Mouse (Mus musculus) embryonic facial prominence, embryonic 11.5 days (tissue): ENCODE results near the gene Cd72. TPM values are rescaled to one million over a fixed set of nuclear protein-coding genes. Genes with fewer than 3 reads are reported as not detected.

ENCODE experiments used
- ATAC-seq: fragments of 200-750 bp; cut with Nextera tagmentation; replicated peaks from 2 replicates; pipeline ENCODE4 v1.8.0; 2017; ENCODE audit warnings: low read depth; ENCODE audit not compliant: insufficient number of reproducible peaks, low FRiP score, low TSS enrichment
- DNase-seq: peaks from one replicate; pipeline ENCODE4 v3.0.0-alpha.2; 2015; ENCODE audit warnings: low spot score
- H3K27ac ChIP-seq: fragments of 300-500 bp; sonication (generic); replicated peaks from 2 replicates; pipeline ENCODE4 v1.5.1; 2014; ENCODE audit warnings: mild to moderate bottlenecking, low read depth, low read length, control low read depth
- H3K27me3 ChIP-seq: fragments of 300-500 bp; sonication (generic); 2 replicates; pipeline ENCODE4 v1.6.1; 2014; ENCODE audit warnings: mild to moderate bottlenecking, low read length, moderate library complexity, mixed read lengths; ENCODE audit not compliant: control insufficient read depth, insufficient read depth
- H3K36me3 ChIP-seq: fragments of 300-500 bp; sonication (generic); replicated peaks from 2 replicates; pipeline ENCODE4 v1.6.1; 2014; ENCODE audit warnings: low read depth, mild to moderate bottlenecking, low read length, moderate library complexity, mixed read lengths; ENCODE audit not compliant: control insufficient read depth, insufficient read depth
- H3K4me1 ChIP-seq: fragments of 300-500 bp; sonication (generic); 2 replicates; pipeline ENCODE4 v1.6.1; 2014; ENCODE audit warnings: low read length, mixed read lengths; ENCODE audit not compliant: control insufficient read depth, insufficient read depth
- H3K4me2 ChIP-seq: fragments of 300-500 bp; sonication (generic); 2 replicates; pipeline ENCODE4 v1.6.1; 2014; ENCODE audit warnings: low read depth, mild to moderate bottlenecking, control low read depth, low read length, moderate library complexity
- H3K4me3 ChIP-seq: fragments of 300-500 bp; sonication (generic); 2 replicates; pipeline ENCODE4 v1.5.1; 2014; ENCODE audit warnings: low read depth, low read length, control low read depth
- H3K9ac ChIP-seq: fragments of 300-500 bp; sonication (generic); replicated peaks from 2 replicates; pipeline ENCODE4 v1.6.1; 2014; ENCODE audit warnings: mild to moderate bottlenecking, control low read depth, low read length
- H3K9me3 ChIP-seq: fragments of 300-500 bp; sonication (generic); replicated peaks from 2 replicates; pipeline ENCODE4 v1.6.1; 2016; ENCODE audit warnings: mild to moderate bottlenecking, low read length, inconsistent platforms, mixed read lengths; ENCODE audit not compliant: control insufficient read depth
- WGBS: fragments of 180-500 bp; shearing (Covaris S2); extraction: QIAGEN DNeasy Blood & Tissue Kit; methylation state at CpG from one replicate; pipeline ENCODE4 v1.1.7; 2014; 5-methylcytosine and 5-hydroxymethylcytosine counted together
- polyA plus RNA-seq: library from polyadenylated mRNA; unstranded; fragments of >200 nt; fragmentation: Nextera tagmentation; extraction: Ambion mirVana; gene quantifications from 2 replicates; pipeline ENCODE4 v1.2.1, GENCODE M21; 2014

Cd72 gene
- polyA plus RNA-seq, 1 experiment from 2014 or later, result 2.4 TPM

DNA sequence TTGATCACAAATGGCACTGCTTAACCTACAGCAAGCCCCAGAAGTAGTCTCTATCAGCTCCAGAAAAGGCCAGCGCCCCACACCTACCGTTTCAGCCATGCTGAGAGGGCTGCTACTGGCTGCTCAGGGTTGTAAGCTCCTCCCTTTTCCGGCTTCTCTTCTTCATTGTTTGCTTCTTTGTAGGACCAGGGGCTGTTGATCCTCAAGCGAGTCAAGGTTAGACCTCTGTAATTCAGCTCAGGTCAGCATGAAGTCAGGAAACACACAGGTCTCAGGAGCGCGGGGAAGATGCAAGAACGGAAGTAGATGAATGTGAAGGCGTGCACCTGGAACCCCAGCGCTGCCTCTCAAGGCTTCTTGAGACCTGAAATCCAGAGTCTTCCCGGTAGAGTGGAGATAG lies 49.7 kb downstream of the Cd72 start:
- Histone ChIP-seq H3K4me1 (peaks cover 7% of the 10 kb centered on the region; the same call in 1 of the 2 replicates), H3K4me2 (no peak overlapping the region), H3K4me3 (no peak overlapping the region), H3K27me3 (no peaks in the 10 kb centered on the region), H3K9me3 (no peaks in the 10 kb centered on the region), H3K27ac (no peak overlapping the region), H3K9ac (no peak overlapping the region), H3K36me3 (no peaks in the 10 kb centered on the region)
- ATAC-seq (no peak), DNase-seq (no peak)
- WGBS, result 85% methylated on average over 10 of the region's 10 CpGs

DNA sequence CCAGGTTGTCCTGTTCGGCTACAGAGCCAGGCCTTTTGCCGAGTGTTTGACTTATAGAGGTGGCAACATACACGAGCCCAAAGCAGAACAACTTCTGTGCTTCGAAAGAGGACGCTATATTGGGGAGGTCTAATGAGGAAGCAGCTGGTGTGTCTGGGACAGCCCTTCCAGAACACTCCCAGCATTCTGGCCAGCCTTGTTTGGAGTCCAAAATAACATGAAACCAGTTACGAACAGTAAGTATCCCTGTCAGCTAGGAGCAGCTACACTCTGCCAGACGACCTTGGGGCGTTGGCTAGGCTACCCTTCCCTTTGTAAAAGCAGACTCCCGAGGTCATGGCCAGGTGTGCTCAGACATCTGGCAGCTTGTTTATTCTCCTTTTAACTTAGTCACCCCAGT lies 52.2 kb downstream of the Cd72 start:
- 74% methylated on average over 9 of the region's 9 CpGs for whole genome bisulfite sequencing
- Histone ChIP-seq H3K27ac (no peak overlapping the region), H3K4me1 (peaks cover 11% of the 10 kb centered on the region; the same call in 1 of the 2 replicates), H3K4me2 (no peak overlapping the region), H3K27me3 (no peaks in the 10 kb centered on the region), H3K4me3 (no peak overlapping the region), H3K36me3 (no peaks in the 10 kb centered on the region), H3K9ac (no peak overlapping the region), H3K9me3 (no peaks in the 10 kb centered on the region)
- DNase-seq (no peak), ATAC-seq (no peak)

DNA sequence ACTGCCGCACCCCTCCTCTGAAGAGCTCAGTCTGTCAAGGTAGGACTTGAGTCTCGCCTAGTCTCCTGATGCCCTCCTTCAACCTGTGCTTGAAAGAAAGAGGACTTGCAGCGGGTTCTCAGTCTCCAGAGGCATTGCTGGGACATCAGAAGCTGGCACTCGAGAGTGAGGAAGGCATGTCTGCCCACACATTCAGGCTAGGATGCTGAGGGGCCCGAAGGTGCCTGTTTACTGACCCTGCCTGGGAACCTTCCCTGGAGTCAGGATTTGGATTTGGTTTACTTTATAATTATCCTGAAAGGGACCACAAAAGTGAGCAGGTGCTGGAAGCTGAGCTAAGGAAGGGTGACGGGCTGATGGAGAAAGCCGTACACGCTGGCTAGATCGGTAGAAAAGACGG lies 52.9 kb downstream of the Cd72 start:
- DNase-seq, result no peak
- WGBS, result 81% methylated on average over 10 of the region's 10 CpGs
- H3K4me1 ChIP-seq, result peaks cover 11% of the 10 kb centered on the region; the same call in 1 of the 2 replicates
- H3K4me3 ChIP-seq, result no peak overlapping the region
- H3K9ac ChIP-seq, result 0 out of 2 replicates have a peak overlapping the region, but pooled peaks have one; percentile 15
- no peaks in the 10 kb centered on the region for H3K36me3 ChIP-seq
- peak overlapping the region; percentile 11; the same call in 1 of the 2 replicates for H3K4me2 ChIP-seq
- no peak overlapping the region for H3K27ac ChIP-seq
- H3K9me3 ChIP-seq, result no peaks in the 10 kb centered on the region
- no peak for ATAC-seq
- H3K27me3 ChIP-seq, result no peaks in the 10 kb centered on the region

DNA sequence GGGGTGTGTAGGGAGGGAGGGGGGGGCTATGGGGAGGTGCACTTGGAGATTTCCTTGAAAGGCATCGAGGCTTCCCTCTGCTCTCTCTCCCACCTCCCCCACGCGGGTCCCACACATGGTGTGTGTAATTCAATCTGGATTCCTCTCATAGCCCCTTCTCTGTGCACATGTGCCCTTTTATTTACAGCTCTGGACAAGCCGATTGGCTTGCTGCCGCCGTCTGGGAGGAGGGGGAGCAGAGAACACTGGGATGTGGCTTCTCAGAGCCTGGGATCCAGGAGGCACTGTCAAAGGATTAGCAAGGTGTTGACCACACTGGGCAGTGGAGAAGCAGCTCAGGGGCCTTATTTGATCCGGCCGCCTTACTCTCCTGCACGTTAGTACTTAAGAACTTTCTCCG lies 53.5 kb downstream of the Cd72 start:
- Histone ChIP-seq H3K36me3 (no peaks in the 10 kb centered on the region), H3K9ac (no peak overlapping the region), H3K9me3 (no peaks in the 10 kb centered on the region), H3K27me3 (no peaks in the 10 kb centered on the region), H3K4me1 (peaks cover 11% of the 10 kb centered on the region; the same call in 1 of the 2 replicates), H3K27ac (no peak overlapping the region), H3K4me3 (no peak overlapping the region), H3K4me2 (peak overlapping the region; percentile 11; the same call in 1 of the 2 replicates)
- ATAC-seq (peak; percentile 69), DNase-seq (peak; percentile 76)
- WGBS, result 25% methylated on average over 10 of the region's 10 CpGs

DNA sequence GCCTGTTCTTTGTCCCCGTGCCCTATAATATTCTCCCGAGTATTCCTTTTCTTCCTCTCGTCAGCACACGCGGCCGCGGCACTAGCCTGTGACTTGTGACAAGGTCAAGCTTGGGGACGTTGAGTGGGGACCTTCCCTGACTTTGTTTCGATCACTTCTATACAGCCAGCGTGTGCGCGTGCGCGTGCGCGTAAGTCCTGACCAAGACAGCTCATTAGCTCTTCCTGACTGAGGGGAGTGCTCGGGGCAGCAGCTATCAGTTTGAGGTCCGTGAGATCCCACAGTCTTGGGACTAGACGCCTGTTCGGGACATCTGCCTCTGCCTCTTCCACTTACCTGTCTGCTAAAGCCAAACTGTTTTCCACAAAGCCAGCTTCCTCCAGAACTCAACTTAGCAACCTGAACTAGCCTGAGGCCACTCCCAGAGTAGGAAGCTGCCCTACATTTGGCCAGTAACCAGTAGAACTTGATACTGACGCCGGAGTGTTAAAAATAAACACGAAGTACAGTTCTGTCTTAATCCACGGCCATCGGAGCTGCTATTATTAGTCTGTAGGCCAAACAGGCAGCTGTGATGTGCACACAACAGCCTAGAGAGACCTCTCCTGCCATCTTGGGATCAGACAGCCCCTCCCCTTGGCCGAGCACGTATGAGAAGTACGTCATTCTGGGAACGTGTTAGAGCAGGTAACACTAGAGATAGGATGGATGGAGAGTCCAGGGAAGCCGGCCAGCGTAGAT lies 54.9 kb downstream of the Cd72 start:
- Histone ChIP-seq H3K4me1 (peaks cover 11% of the 10 kb centered on the region; the same call in 1 of the 2 replicates), H3K9ac (no peak overlapping the region), H3K27ac (no peak overlapping the region), H3K36me3 (no peaks in the 10 kb centered on the region), H3K27me3 (no peaks in the 10 kb centered on the region), H3K9me3 (no peaks in the 10 kb centered on the region), H3K4me3 (no peak overlapping the region), H3K4me2 (no peak overlapping the region)
- DNase-seq (no peak), ATAC-seq (no peak)
- WGBS, result 75% methylated on average over 31 of the region's 31 CpGs

DNA sequence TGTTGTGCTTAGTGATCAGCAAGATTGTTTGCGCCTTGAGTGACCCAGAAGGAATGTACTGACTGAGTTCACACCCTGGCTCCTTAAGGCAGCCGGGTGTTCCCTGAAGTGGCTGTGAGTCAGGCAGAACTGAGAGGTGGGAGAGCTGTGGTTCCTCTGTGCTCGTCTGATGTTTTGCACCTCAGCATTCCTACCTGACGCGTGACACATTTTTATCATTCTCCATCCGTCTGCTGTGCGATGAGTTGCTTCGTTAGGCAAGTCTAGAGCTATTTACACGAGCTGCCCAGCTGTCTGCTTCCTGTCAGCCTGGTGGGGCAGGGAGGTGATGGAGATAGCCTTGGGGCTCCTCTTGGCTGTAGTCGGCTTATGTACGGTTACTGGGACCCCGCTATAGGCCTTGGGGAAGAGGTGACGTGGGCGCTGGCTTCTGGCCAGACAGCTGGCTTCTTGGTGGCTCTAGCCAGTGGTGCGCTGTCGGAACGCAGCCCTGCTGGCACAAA lies 55.5 kb downstream of the Cd72 start:
- Histone ChIP-seq H3K27me3 (no peaks in the 10 kb centered on the region), H3K36me3 (no peaks in the 10 kb centered on the region), H3K27ac (0 out of 2 replicates have a peak overlapping the region, but pooled peaks have one; percentile 35), H3K9me3 (no peaks in the 10 kb centered on the region), H3K4me1 (peaks cover 11% of the 10 kb centered on the region; the same call in 1 of the 2 replicates), H3K9ac (no peak overlapping the region; the same call in 1 of the 2 replicates), H3K4me3 (no peak overlapping the region), H3K4me2 (no peak overlapping the region)
- peak; percentile 17 for DNase-seq
- no peak; the same call in 1 of the 2 replicates for ATAC-seq
- 45% methylated on average over 17 of the region's 17 CpGs for whole genome bisulfite sequencing

DNA sequence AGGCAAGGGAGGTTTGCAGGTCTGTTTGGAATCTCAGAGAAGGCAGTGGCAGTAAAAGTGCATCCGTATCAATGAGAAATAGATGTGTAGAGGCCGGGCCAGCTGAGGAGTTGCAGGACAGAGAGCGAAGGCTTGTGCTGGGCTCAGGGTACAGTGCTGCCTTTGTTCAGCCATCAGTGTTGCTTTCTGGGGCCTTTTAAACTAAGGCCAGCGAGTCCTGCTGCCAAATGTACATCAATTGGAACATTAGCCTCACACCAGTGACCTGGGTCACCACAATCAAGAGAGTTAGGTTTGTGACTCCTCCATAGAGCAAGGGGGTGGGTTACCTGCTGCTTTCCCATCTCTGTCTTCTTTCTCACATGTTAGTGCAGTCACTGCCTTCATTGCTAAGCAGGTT lies 56.4 kb downstream of the Cd72 start:
- H3K27ac ChIP-seq, result no peak overlapping the region
- no peaks in the 10 kb centered on the region for H3K36me3 ChIP-seq
- ATAC-seq (no peak), DNase-seq (no peak)
- 26% methylated on average over 4 of the region's 4 CpGs for WGBS
- H3K9ac ChIP-seq, result no peak overlapping the region
- H3K4me2 ChIP-seq, result no peak overlapping the region
- H3K9me3 ChIP-seq, result no peaks in the 10 kb centered on the region
- no peak overlapping the region for H3K4me3 ChIP-seq
- peaks cover 11% of the 10 kb centered on the region; the same call in 1 of the 2 replicates for H3K4me1 ChIP-seq
- no peaks in the 10 kb centered on the region for H3K27me3 ChIP-seq
